Mouse (Mus musculus) myocyte (in vitro differentiated cells): ENCODE results near the gene Ccdc96. TPM values are rescaled to one million over a fixed set of nuclear protein-coding genes. Genes with fewer than 3 reads are reported as not detected.

Source experiments
- H3K27me3 ChIP-seq: one replicate; pipeline ENCODE4 v1.6.1; 2011; ENCODE audit not compliant: control insufficient read depth, insufficient read depth, insufficient read length
- H3K36me3 ChIP-seq: one replicate; pipeline ENCODE4 v1.6.1; 2011; ENCODE audit not compliant: control insufficient read depth, insufficient read depth
- H3K4me2 ChIP-seq: one replicate; pipeline ENCODE4 v1.6.1; 2011; ENCODE audit warnings: low read depth, control low read depth
- H3K4me3 ChIP-seq: one replicate; pipeline ENCODE4 v1.5.1; 2011; ENCODE audit warnings: mild to moderate bottlenecking, control low read depth, moderate library complexity
- H3K79me2 ChIP-seq: one replicate; pipeline ENCODE4 v1.6.1; 2011; ENCODE audit not compliant: control insufficient read depth, insufficient read depth
- H3ac ChIP-seq: one replicate; pipeline ENCODE4 v1.6.1; 2011; ENCODE audit not compliant: control insufficient read depth, insufficient read length
- CEBPB ChIP-seq: IDR thresholded peaks from 2 replicates; pipeline ENCODE4 v1.6.1; 2011; ENCODE audit warnings: mild to moderate bottlenecking, moderate library complexity; ENCODE audit not compliant: poor library complexity, insufficient read depth, severe bottlenecking
- E2F4 ChIP-seq: IDR thresholded peaks from one replicate; pipeline ENCODE4 v1.6.1; 2011; ENCODE audit warnings: mild to moderate bottlenecking, control low read depth, moderate library complexity; ENCODE audit not compliant: insufficient read depth
- MAX ChIP-seq: IDR thresholded peaks from one replicate; pipeline ENCODE4 v1.6.1; 2011; ENCODE audit warnings: low read depth, mild to moderate bottlenecking, control low read depth
- MYOD1 ChIP-seq, 3 experiments: IDR thresholded peaks; one replicate each; pipeline ENCODE4 v1.6.1; 2011; ENCODE audit warnings: control low read depth in 2 of 3, low read depth in 2 of 3, mild to moderate bottlenecking in 2 of 3, moderate library complexity in 1 of 3; ENCODE audit not compliant: insufficient read length in 2 of 3, control insufficient read depth in 1 of 3
- MYOG ChIP-seq, 3 experiments: IDR thresholded peaks; one replicate each; pipeline ENCODE4 v1.6.1; 2011; ENCODE audit warnings: control low read depth in 2 of 3, low read depth in 2 of 3, mild to moderate bottlenecking in 2 of 3; ENCODE audit not compliant: insufficient read length in 2 of 3, control insufficient read depth in 1 of 3, insufficient read depth in 1 of 3
- POLR2A ChIP-seq: IDR thresholded peaks from one replicate; pipeline ENCODE4 v1.6.1; 2011; ENCODE audit warnings: low read depth, mild to moderate bottlenecking, control low read depth, moderate library complexity; ENCODE audit not compliant: insufficient read length
- POLR2AphosphoS2 ChIP-seq: IDR thresholded peaks from one replicate; pipeline ENCODE4 v1.6.1; 2011; ENCODE audit warnings: low read depth, control low read depth; ENCODE audit not compliant: insufficient read length
- REST ChIP-seq: IDR thresholded peaks from one replicate; pipeline ENCODE4 v1.6.1; 2011; ENCODE audit warnings: mild to moderate bottlenecking, control low read depth, moderate library complexity; ENCODE audit not compliant: insufficient read depth, insufficient read length
- SRF ChIP-seq: IDR thresholded peaks from one replicate; pipeline ENCODE4 v1.6.1; 2011; ENCODE audit warnings: low read depth; ENCODE audit not compliant: control insufficient read depth, insufficient read length
- TCF12 ChIP-seq: IDR thresholded peaks from one replicate; pipeline ENCODE4 v1.6.1; 2011; ENCODE audit warnings: mild to moderate bottlenecking, control low read depth; ENCODE audit not compliant: poor library complexity, insufficient read depth, severe bottlenecking
- TCF3 ChIP-seq: IDR thresholded peaks from one replicate; pipeline ENCODE4 v1.6.1; 2011; ENCODE audit warnings: low read depth, control low read depth; ENCODE audit not compliant: insufficient read length
- USF1 ChIP-seq: IDR thresholded peaks from one replicate; pipeline ENCODE4 v1.6.1; 2011; ENCODE audit warnings: low read depth, mild to moderate bottlenecking, control low read depth, moderate library complexity
- polyA plus RNA-seq: library from polyadenylated mRNA; unstranded; fragments of >200 nt; fragmentation: generic; extraction: Trizol; gene quantifications from one replicate; pipeline ENCODE4 v1.2.1, GENCODE M21; 2012; ENCODE audit warnings: missing spikeins

Gene Ccdc96
- polyA plus RNA-seq, 1 experiment: 0.38 TPM

- no peak overlapping the region for H3K4me3 ChIP-seq
- H3ac ChIP-seq: no peak overlapping the region
- H3K4me2 ChIP-seq: no peak overlapping the region
- TF ChIP-seq SRF: no peak
- no peaks in the 10 kb centered on the region for H3K79me2 ChIP-seq
- H3K27me3 ChIP-seq: no peaks in the 10 kb centered on the region
- H3K36me3 ChIP-seq: no peaks in the 10 kb centered on the region
Measured at GRCm38 (mm10) chr5:36505643-36506042, 21.3 kb downstream of the Ccdc96 start.

GRCm38 (mm10) chr5:36508351-36508750, 24.0 kb downstream of the Ccdc96 start:
- Histone ChIP-seq H3K36me3 (peaks cover 10% of the 10 kb centered on the region), H3K79me2 (no peaks in the 10 kb centered on the region), H3K4me2 (no peak overlapping the region), H3ac (no peak overlapping the region), H3K27me3 (no peaks in the 10 kb centered on the region), H3K4me3 (no peak overlapping the region)
- no peak for TF ChIP-seq CEBPB
- TF ChIP-seq MAX: no peak
- no peak for TF ChIP-seq REST
- no peak for TF ChIP-seq TCF3
- TF ChIP-seq POLR2A: no peak
- TF ChIP-seq MYOG (IDR thresholded peaks at IDR 0.05; ENCODE audit: control insufficient read depth in 1 of 3, insufficient read depth in 1 of 3, insufficient read length in 2 of 3, low read depth in 2 of 3): no peak
- TF ChIP-seq POLR2AphosphoS2: no peak
- TF ChIP-seq SRF: no peak
- no peak for TF ChIP-seq MYOD1 (IDR thresholded peaks at IDR 0.05; ENCODE audit: control insufficient read depth in 1 of 3, insufficient read length in 2 of 3, low read depth in 2 of 3)

- H3K4me2 ChIP-seq: no peak overlapping the region
- H3K4me3 ChIP-seq: no peak overlapping the region
- H3K27me3 ChIP-seq: no peaks in the 10 kb centered on the region
- peaks cover 14% of the 10 kb centered on the region for H3K36me3 ChIP-seq
- no peak overlapping the region for H3ac ChIP-seq
- H3K79me2 ChIP-seq: no peaks in the 10 kb centered on the region
- TF ChIP-seq POLR2AphosphoS2: no peak
- no peak for TF ChIP-seq SRF
- TF ChIP-seq MYOG (IDR thresholded peaks at IDR 0.05; ENCODE audit: control insufficient read depth in 1 of 3, insufficient read depth in 1 of 3, insufficient read length in 2 of 3, low read depth in 2 of 3): no peak
- no peak for TF ChIP-seq REST
Measured at GRCm38 (mm10) chr5:36510956-36511355, 26.6 kb downstream of the Ccdc96 start.

- Histone ChIP-seq H3K4me3 (no peak overlapping the region), H3K79me2 (no peaks in the 10 kb centered on the region), H3K27me3 (no peaks in the 10 kb centered on the region), H3K4me2 (no peak overlapping the region), H3K36me3 (peaks cover 20% of the 10 kb centered on the region), H3ac (no peak overlapping the region)
- TF ChIP-seq MYOD1 (IDR thresholded peaks at IDR 0.05; ENCODE audit: control insufficient read depth in 1 of 3, insufficient read length in 2 of 3, low read depth in 2 of 3) (no peak), POLR2A (no peak), TCF3 (no peak), REST (no peak), TCF12 (no peak), MYOG (IDR thresholded peaks at IDR 0.05; ENCODE audit: control insufficient read depth in 1 of 3, insufficient read depth in 1 of 3, insufficient read length in 2 of 3, low read depth in 2 of 3) (no peak), SRF (no peak), POLR2AphosphoS2 (no peak), USF1 (no peak), MAX (no peak), CEBPB (no peak), E2F4 (no peak)
Measured at GRCm38 (mm10) chr5:36515126-36515525, 30.7 kb downstream of the Ccdc96 start.

GRCm38 (mm10) chr5:36515558-36515957, 31.2 kb downstream of the Ccdc96 start:
- no peak overlapping the region for H3ac ChIP-seq
- no peaks in the 10 kb centered on the region for H3K79me2 ChIP-seq
- no peak overlapping the region for H3K4me3 ChIP-seq
- H3K4me2 ChIP-seq: no peak overlapping the region
- H3K36me3 ChIP-seq: peaks cover 20% of the 10 kb centered on the region
- TF ChIP-seq TCF12 (no peak), POLR2A (no peak), MAX (no peak), MYOG (IDR thresholded peaks at IDR 0.05; ENCODE audit: control insufficient read depth in 1 of 3, insufficient read depth in 1 of 3, insufficient read length in 2 of 3, low read depth in 2 of 3) (no peak), POLR2AphosphoS2 (no peak), SRF (no peak), USF1 (no peak), REST (no peak), E2F4 (no peak), MYOD1 (IDR thresholded peaks at IDR 0.05; ENCODE audit: control insufficient read depth in 1 of 3, insufficient read length in 2 of 3, low read depth in 2 of 3) (no peak), CEBPB (no peak), TCF3 (no peak)
- no peaks in the 10 kb centered on the region for H3K27me3 ChIP-seq
